Mouse (Mus musculus): Measurements from ENCODE around the gene Wdr45b.

GRCm38 (mm10) chr11:121305371-121305770, 48.9 kb downstream of the Wdr45b start:
- TF ChIP-seq POLR2A (IDR thresholded peaks at IDR 0.05; ENCODE audit: low read depth, low read length), result no peak
- no peak for TF ChIP-seq CTCF (IDR thresholded peaks at IDR 0.05; ENCODE audit: extremely low read depth, insufficient read depth, insufficient read length, insufficient replicate concordance)

Measured in spleen, adult 2 months (tissue).